Mouse (Mus musculus) lung, postnatal 0 days (tissue): ENCODE measurements around the gene Srarp.

Source experiments
- CTCF ChIP-seq: IDR thresholded peaks from 2 replicates; pipeline ENCODE4 v1.5.1; 2016; ENCODE audit warnings: antibody characterized with exemption, mild to moderate bottlenecking
- EP300 ChIP-seq: IDR thresholded peaks from 2 replicates; pipeline ENCODE4 v1.6.1; 2016; ENCODE audit warnings: antibody characterized with exemption, mild to moderate bottlenecking, control low read depth

DNA sequence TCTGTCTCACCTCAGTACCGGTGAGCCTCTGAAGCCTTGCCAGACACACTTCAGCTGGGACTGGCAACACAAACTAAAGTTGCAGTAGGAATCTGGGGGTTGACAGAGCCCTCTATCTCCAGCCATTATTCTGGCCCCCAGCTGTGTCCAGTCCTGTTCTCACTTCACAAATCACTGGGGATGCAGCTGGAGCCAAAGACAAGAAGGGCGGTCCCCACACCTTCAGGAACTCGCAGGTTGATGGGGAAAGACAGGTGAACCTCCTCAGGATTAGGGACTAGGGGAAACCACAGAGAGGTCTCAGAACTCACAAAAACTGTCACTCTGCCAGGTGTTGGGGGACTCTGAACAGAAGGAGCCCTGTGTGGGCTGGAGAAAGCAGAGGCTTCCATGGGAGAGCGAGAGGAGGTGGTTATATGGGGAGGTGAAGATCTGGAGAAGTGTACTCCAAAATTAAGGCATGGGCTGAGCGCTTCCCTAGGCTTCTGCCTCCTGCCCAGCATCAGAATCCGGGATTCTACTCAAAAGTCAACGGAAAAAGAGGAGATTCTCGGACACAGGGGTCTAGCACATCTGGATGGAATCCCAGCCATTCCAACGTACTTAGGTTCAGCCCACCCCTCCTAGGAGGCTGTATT lies 15.6 kb downstream of the Srarp start, which contains the start of gene Hspb7:
- TF ChIP-seq CTCF, result no peak
- no peak for TF ChIP-seq EP300
